Mouse (Mus musculus): ENCODE data around the gene Ranbp3. TPM values are rescaled to one million over a fixed set of nuclear protein-coding genes. Genes with fewer than 3 reads are reported as not detected.
"Not testable (repeated sequence)": the region's sequence is repeated elsewhere in the genome, so short reads cannot be mapped to it uniquely, and the experiment has no call there.

The Ranbp3 gene
- polyA plus RNA-seq (2012; rRNA removed), result 69.0 and 74.2 TPM in 2 replicates

GRCm38 (mm10) chr17:56672941-56673646 is at the start of gene Ranbp3:
Gene Ranbp3 (plus strand): TSS chr17:56673294.
- peak; percentile 98 for DNase-seq
- Histone ChIP-seq H3K4me1 (ENCODE audit: control insufficient read depth, insufficient read depth, low read length) (peaks cover 9% of the 10 kb centered on the region), H3K4me3 (replicated peaks; ENCODE audit: extremely low read depth, low read depth, low read length) (peak within 1 kb of the TSS; percentile 87)
- WGBS, result under 1% methylated on average over 65 of the region's 66 CpGs
- TF ChIP-seq CTCF (IDR thresholded peaks at IDR 0.05; ENCODE audit: insufficient read depth, low read length) (no peak), POLR2A (IDR thresholded peaks at IDR 0.05; ENCODE audit: borderline replicate concordance, extremely low read depth, low read depth, low read length) (peak; percentile 92; the same call in 1 of the 2 replicates)

GRCm38 (mm10) chr17:56625495-56625894 is 47.6 kb upstream of the Ranbp3 start:
- DNase-seq, result no peak
- WGBS, result 73% methylated on average over 3 of the region's 3 CpGs
- TF ChIP-seq CTCF (IDR thresholded peaks at IDR 0.05; ENCODE audit: insufficient read depth, low read length), result no peak
- TF ChIP-seq POLR2A (IDR thresholded peaks at IDR 0.05; ENCODE audit: borderline replicate concordance, extremely low read depth, low read depth, low read length), result no peak
- Histone ChIP-seq H3K4me1 (ENCODE audit: control insufficient read depth, insufficient read depth, low read length) (peaks cover 8% of the 10 kb centered on the region), H3K4me3 (replicated peaks; ENCODE audit: extremely low read depth, low read depth, low read length) (no peak overlapping the region)

GRCm38 (mm10) chr17:56626260-56626659 is 46.8 kb upstream of the Ranbp3 start:
- no peak for DNase-seq
- peak overlapping the region; percentile 79 for H3K4me3 ChIP-seq (replicated peaks; ENCODE audit: extremely low read depth, low read depth, low read length)
- TF ChIP-seq CTCF (IDR thresholded peaks at IDR 0.05; ENCODE audit: insufficient read depth, low read length) (no peak), POLR2A (IDR thresholded peaks at IDR 0.05; ENCODE audit: borderline replicate concordance, extremely low read depth, low read depth, low read length) (no peak)
- under 1% methylated on average over 32 of the region's 32 CpGs for WGBS
- H3K4me1 ChIP-seq (ENCODE audit: control insufficient read depth, insufficient read depth, low read length), result peaks cover 8% of the 10 kb centered on the region

- peaks cover 8% of the 10 kb centered on the region for H3K4me1 ChIP-seq (ENCODE audit: control insufficient read depth, insufficient read depth, low read length)
- H3K4me3 ChIP-seq (replicated peaks; ENCODE audit: extremely low read depth, low read depth, low read length), result peak within 1 kb of the TSS; percentile 79
- WGBS, result under 1% methylated on average over 51 of the region's 51 CpGs
- peak; percentile 97 for DNase-seq
- TF ChIP-seq CTCF (IDR thresholded peaks at IDR 0.05; ENCODE audit: insufficient read depth, low read length) (no peak), POLR2A (IDR thresholded peaks at IDR 0.05; ENCODE audit: borderline replicate concordance, extremely low read depth, low read depth, low read length) (peak; percentile 78; the same call in 1 of the 2 replicates)
These were observed 46.2 kb upstream of the Ranbp3 start, which contains the start of gene Lonp1 for GRCm38 (mm10) chr17:56626754-56627470. Gene Lonp1 (minus strand): TSS chr17:56626887.

GRCm38 (mm10) chr17:56627530-56628277 is 45.4 kb upstream of the Ranbp3 start, which contains the start of gene Catsperd:
Gene Catsperd (plus strand): TSS chr17:56628143.
- 10% methylated on average over 26 of the region's 26 CpGs for WGBS
- no peak for DNase-seq
- H3K4me3 ChIP-seq (replicated peaks; ENCODE audit: extremely low read depth, low read depth, low read length), result peak within 1 kb of the TSS; percentile 79
- H3K4me1 ChIP-seq (ENCODE audit: control insufficient read depth, insufficient read depth, low read length), result peaks cover 8% of the 10 kb centered on the region
- no peak for TF ChIP-seq POLR2A (IDR thresholded peaks at IDR 0.05; ENCODE audit: borderline replicate concordance, extremely low read depth, low read depth, low read length)
- TF ChIP-seq CTCF (IDR thresholded peaks at IDR 0.05; ENCODE audit: insufficient read depth, low read length), result no peak

GRCm38 (mm10) chr17:56629800-56630781 is 43.0 kb upstream of the Ranbp3 start:
- not testable (repeated sequence) for H3K4me3 ChIP-seq (replicated peaks; ENCODE audit: extremely low read depth, low read depth, low read length); DNase-seq; H3K4me1 ChIP-seq (ENCODE audit: control insufficient read depth, insufficient read depth, low read length)
- WGBS, result 78% methylated on average over 27 of the region's 27 CpGs

- WGBS, result 59% methylated on average over 4 of the region's 4 CpGs
- DNase-seq, result no peak
- peaks cover 3% of the 10 kb centered on the region for H3K4me1 ChIP-seq (ENCODE audit: control insufficient read depth, insufficient read depth, low read length)
- H3K4me3 ChIP-seq (replicated peaks; ENCODE audit: extremely low read depth, low read depth, low read length), result no peak overlapping the region
- TF ChIP-seq CTCF (IDR thresholded peaks at IDR 0.05; ENCODE audit: insufficient read depth, low read length), result no peak
These were observed 41.3 kb upstream of the Ranbp3 start for GRCm38 (mm10) chr17:56631807-56632206.

GRCm38 (mm10) chr17:56634023-56634422 is 39.1 kb upstream of the Ranbp3 start:
- TF ChIP-seq POLR2A (IDR thresholded peaks at IDR 0.05; ENCODE audit: borderline replicate concordance, extremely low read depth, low read depth, low read length) (no peak), CTCF (IDR thresholded peaks at IDR 0.05; ENCODE audit: insufficient read depth, low read length) (no peak)
- H3K4me3 ChIP-seq (replicated peaks; ENCODE audit: extremely low read depth, low read depth, low read length), result no peak overlapping the region
- WGBS, result 73% methylated on average over 6 of the region's 6 CpGs
- H3K4me1 ChIP-seq (ENCODE audit: control insufficient read depth, insufficient read depth, low read length), result no peaks in the 10 kb centered on the region
- no peak for DNase-seq
